Mouse (Mus musculus): ENCODE data around the gene Sgta. TPM values are rescaled to one million over a fixed set of nuclear protein-coding genes. Genes with fewer than 3 reads are reported as not detected.

Gene Sgta
- polyA plus RNA-seq, 1 experiment, result 228 TPM

DNA sequence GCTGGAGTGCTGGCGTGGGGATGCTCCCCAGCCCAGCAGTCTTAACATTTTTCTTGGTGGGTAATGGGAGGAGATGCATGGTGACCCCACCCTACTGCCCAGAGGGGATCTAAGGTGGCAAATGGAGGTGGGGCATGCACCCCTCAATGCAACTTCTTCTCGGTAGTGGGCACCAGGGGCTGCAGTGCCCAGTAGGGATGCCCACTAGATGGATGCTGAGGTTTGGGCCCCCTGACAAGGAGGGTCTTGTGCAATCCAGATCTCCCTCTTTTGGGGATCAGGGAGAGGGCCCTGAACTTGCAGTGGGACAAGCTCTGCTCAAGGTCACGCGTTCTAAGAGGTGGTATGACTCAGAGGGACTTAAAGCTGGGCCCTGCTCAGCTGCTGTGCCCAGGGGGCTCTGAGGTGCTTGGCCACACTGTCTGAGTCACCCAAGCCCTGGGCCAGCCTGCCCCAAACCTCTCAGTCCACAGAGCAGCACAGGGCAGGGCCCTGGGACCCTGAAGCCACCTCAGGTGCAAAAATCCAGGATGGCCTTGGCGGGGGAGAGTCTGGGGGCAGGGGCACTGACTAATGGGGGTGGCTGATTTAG lies 35.5 kb downstream of the Sgta start:
- H3K4me3 ChIP-seq (ENCODE audit: insufficient read depth, low read length), result peak overlapping the region; percentile 71
- H3K27ac ChIP-seq (ENCODE audit: insufficient read depth, low read length), result peak overlapping the region; percentile 78; the same call in 1 of the 2 replicates
- H3K4me1 ChIP-seq (ENCODE audit: control insufficient read depth, insufficient read depth, low read length), result peaks cover 6% of the 10 kb centered on the region
- TF ChIP-seq POLR2A (IDR thresholded peaks at IDR 0.05; ENCODE audit: extremely low read depth, insufficient read depth, low read length) (no peak), CTCF (IDR thresholded peaks at IDR 0.05; ENCODE audit: extremely low read depth, insufficient read depth, low read length) (no peak)

DNA sequence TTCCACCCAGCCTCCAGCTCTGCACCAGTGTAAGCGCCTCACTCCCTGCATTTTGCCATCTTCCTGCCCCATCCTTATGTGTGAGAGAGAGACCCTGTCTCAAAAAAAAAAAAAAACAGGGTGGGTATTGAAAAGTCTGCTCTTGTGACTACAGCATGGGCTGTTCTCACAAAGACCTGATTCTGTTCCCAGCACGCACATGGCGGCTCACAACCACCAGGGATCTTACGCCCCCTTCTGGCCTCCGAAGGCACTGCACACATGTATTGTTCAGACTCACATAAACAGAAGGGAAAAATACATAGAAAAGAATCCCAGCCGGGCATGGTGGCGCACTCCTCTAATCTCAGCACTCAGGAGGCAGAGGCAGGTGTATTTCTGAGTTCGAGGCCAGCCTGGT lies 37.2 kb downstream of the Sgta start:
- H3K4me3 ChIP-seq (ENCODE audit: insufficient read depth, low read length), result no peak overlapping the region
- TF ChIP-seq CTCF (IDR thresholded peaks at IDR 0.05; ENCODE audit: extremely low read depth, insufficient read depth, low read length) (peak; percentile 20; the same call in 1 of the 2 replicates), POLR2A (IDR thresholded peaks at IDR 0.05; ENCODE audit: extremely low read depth, insufficient read depth, low read length) (no peak)
- H3K4me1 ChIP-seq (ENCODE audit: control insufficient read depth, insufficient read depth, low read length), result peaks cover 6% of the 10 kb centered on the region
- H3K27ac ChIP-seq (ENCODE audit: insufficient read depth, low read length), result no peak overlapping the region

DNA sequence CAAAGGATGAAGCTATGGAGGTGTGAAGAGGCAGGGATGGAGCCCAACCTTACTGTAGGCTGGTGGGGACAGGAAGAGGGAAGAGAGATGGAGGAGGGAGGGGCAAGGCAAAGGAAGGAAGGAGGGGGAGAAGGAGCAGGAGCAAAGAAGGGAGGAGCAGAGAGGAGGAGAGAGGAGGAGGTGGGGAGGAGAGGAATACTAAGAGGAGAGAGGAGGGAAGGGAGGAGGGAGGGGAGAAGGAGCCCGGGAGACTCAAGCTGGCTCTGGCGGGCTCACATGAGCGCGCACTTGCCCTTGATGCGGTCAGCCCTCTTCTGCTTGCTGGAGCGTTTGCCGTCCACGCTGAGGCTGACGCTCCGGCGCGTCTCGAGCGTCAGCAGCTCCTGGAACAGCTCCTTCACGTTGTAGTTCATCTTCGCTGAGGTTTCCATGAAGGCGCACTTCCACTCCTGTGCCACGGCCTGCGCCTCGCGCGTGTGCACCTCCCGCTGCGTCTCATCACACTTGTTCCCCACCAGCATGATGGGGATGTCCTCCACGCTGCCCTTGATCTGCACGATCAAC lies 38.4 kb downstream of the Sgta start:
- H3K4me3 ChIP-seq (ENCODE audit: insufficient read depth, low read length), result peak overlapping the region; percentile 14; the same call in 1 of the 2 replicates
- no peak for TF ChIP-seq CTCF (IDR thresholded peaks at IDR 0.05; ENCODE audit: extremely low read depth, insufficient read depth, low read length)
- peak; percentile 42; the same call in 1 of the 2 replicates for TF ChIP-seq POLR2A (IDR thresholded peaks at IDR 0.05; ENCODE audit: extremely low read depth, insufficient read depth, low read length)
- 0 out of 2 replicates have a peak overlapping the region, but pooled peaks have one; percentile 36 for H3K27ac ChIP-seq (ENCODE audit: insufficient read depth, low read length)
- peaks cover 3% of the 10 kb centered on the region; the same call in 1 of the 2 replicates for H3K4me1 ChIP-seq (ENCODE audit: control insufficient read depth, insufficient read depth, low read length)

DNA sequence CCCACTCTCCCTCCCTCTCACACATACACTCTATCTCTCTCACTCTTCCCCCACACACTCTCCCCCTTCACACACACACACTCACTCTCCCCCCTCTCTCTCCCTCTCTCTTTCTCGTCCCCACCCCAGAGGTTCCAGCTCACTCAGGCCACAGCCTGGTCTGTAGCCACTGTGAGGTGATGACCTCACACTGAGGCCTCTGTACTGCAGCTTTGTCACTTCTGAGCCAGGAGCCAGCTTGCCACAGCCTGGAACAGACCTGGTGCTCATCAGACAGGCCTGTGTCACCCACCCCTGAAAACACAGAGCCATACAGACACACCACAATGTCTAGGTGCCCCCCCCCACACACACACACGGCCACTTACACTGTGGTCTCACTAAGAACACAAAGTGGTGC lies 39.8 kb downstream of the Sgta start:
- Histone ChIP-seq H3K4me3 (ENCODE audit: insufficient read depth, low read length) (no peak overlapping the region), H3K4me1 (ENCODE audit: control insufficient read depth, insufficient read depth, low read length) (peaks cover 3% of the 10 kb centered on the region), H3K27ac (ENCODE audit: insufficient read depth, low read length) (peak overlapping the region; percentile 17; the same call in 1 of the 2 replicates)
- TF ChIP-seq CTCF (IDR thresholded peaks at IDR 0.05; ENCODE audit: extremely low read depth, insufficient read depth, low read length) (no peak), POLR2A (IDR thresholded peaks at IDR 0.05; ENCODE audit: extremely low read depth, insufficient read depth, low read length) (no peak)

DNA sequence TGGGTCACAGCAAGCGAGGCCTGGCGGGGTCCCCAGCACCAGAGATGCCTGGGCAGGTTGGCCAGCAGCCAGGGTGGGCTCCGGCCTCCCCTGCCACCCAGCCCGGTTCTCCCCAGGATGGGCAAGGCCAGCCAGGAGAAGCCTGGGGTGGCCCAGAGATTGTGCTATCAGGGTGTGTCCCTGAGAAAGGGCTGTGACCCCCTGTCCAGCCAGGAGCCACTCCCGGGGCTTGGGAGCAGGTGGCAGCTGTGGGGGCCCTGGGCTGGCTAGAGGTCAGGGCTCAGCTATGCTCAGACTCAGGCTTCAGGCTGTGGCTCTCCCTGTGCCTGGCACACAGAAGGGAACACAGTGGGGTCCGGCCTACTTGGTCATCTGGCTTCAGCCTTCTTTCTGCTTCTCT lies 40.3 kb downstream of the Sgta start:
- 0 out of 2 replicates have a peak overlapping the region, but pooled peaks have one; percentile 17 for H3K27ac ChIP-seq (ENCODE audit: insufficient read depth, low read length)
- TF ChIP-seq POLR2A (IDR thresholded peaks at IDR 0.05; ENCODE audit: extremely low read depth, insufficient read depth, low read length) (no peak), CTCF (IDR thresholded peaks at IDR 0.05; ENCODE audit: extremely low read depth, insufficient read depth, low read length) (no peak)
- peaks cover 3% of the 10 kb centered on the region for H3K4me1 ChIP-seq (ENCODE audit: control insufficient read depth, insufficient read depth, low read length)
- no peak overlapping the region for H3K4me3 ChIP-seq (ENCODE audit: insufficient read depth, low read length)

DNA sequence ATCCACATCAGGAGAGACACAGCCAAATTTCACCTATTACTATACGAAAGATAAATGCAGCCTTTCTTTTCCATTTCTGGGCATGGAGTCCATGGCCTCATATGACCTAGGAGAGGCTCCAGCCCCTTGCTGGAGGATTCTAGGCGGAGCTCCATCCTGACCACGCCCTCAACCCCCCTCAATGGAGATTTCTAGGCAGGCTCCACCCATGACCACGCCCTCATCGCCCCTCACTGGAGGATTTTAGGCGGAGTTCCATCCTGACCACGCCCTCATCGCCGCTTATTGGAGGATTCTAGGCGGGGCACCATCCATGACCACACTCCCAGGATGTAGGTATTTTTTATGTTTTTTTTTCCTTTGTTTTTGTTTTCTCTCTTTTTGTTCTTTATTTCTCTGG lies 41.7 kb downstream of the Sgta start:
- H3K4me3 ChIP-seq (ENCODE audit: insufficient read depth, low read length), result no peak overlapping the region
- H3K27ac ChIP-seq (ENCODE audit: insufficient read depth, low read length), result no peak overlapping the region
- peaks cover 3% of the 10 kb centered on the region for H3K4me1 ChIP-seq (ENCODE audit: control insufficient read depth, insufficient read depth, low read length)
- no peak for TF ChIP-seq CTCF (IDR thresholded peaks at IDR 0.05; ENCODE audit: extremely low read depth, insufficient read depth, low read length)
- no peak for TF ChIP-seq POLR2A (IDR thresholded peaks at IDR 0.05; ENCODE audit: extremely low read depth, insufficient read depth, low read length)

DNA sequence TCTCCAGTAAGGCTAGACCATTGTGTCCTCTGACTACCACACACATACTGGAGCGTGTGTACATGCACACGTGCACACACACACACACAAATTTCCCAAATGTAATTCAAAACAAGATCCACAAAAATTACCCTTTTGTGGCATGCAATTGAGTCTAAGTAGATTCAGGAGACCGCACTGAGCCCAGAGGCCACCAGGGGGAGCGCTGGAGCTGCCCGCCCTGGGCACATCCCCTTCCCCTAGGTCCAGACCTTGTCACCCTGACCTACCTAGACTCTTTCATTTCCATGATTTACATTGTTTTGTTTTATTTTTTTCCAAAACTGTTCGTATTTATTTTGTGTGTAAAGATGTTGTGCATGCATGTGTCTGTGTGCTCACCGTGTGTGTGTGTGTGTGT lies 43.3 kb downstream of the Sgta start:
- TF ChIP-seq POLR2A (IDR thresholded peaks at IDR 0.05; ENCODE audit: extremely low read depth, insufficient read depth, low read length) (no peak), CTCF (IDR thresholded peaks at IDR 0.05; ENCODE audit: extremely low read depth, insufficient read depth, low read length) (peak; percentile 67)
- H3K27ac ChIP-seq (ENCODE audit: insufficient read depth, low read length), result no peak overlapping the region
- H3K4me3 ChIP-seq (ENCODE audit: insufficient read depth, low read length), result no peak overlapping the region
- no peaks in the 10 kb centered on the region; the same call in 1 of the 2 replicates for H3K4me1 ChIP-seq (ENCODE audit: control insufficient read depth, insufficient read depth, low read length)

DNA sequence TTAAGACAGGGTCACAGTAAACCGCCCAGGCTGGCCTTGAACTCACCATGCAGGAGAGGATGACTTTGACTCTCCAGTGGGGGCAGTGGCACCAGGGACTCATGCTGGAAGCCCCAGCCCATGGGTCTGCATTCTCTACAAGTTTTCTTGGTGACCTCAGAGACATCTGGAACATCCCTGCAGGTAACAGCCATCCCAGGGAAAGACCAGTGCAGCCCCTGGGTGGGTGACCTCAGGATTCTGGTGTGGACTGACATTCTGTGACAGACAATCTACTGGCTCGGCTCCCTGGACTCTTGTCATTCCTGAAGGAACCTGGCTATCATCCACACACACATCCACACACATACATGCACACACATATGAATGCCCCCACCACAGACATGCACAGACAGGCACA lies 44.3 kb downstream of the Sgta start:
- Histone ChIP-seq H3K4me3 (ENCODE audit: insufficient read depth, low read length) (no peak overlapping the region), H3K27ac (ENCODE audit: insufficient read depth, low read length) (no peak overlapping the region), H3K4me1 (ENCODE audit: control insufficient read depth, insufficient read depth, low read length) (no peaks in the 10 kb centered on the region; the same call in none of the 2 replicates)
- TF ChIP-seq POLR2A (IDR thresholded peaks at IDR 0.05; ENCODE audit: extremely low read depth, insufficient read depth, low read length), result no peak
- no peak for TF ChIP-seq CTCF (IDR thresholded peaks at IDR 0.05; ENCODE audit: extremely low read depth, insufficient read depth, low read length)

DNA sequence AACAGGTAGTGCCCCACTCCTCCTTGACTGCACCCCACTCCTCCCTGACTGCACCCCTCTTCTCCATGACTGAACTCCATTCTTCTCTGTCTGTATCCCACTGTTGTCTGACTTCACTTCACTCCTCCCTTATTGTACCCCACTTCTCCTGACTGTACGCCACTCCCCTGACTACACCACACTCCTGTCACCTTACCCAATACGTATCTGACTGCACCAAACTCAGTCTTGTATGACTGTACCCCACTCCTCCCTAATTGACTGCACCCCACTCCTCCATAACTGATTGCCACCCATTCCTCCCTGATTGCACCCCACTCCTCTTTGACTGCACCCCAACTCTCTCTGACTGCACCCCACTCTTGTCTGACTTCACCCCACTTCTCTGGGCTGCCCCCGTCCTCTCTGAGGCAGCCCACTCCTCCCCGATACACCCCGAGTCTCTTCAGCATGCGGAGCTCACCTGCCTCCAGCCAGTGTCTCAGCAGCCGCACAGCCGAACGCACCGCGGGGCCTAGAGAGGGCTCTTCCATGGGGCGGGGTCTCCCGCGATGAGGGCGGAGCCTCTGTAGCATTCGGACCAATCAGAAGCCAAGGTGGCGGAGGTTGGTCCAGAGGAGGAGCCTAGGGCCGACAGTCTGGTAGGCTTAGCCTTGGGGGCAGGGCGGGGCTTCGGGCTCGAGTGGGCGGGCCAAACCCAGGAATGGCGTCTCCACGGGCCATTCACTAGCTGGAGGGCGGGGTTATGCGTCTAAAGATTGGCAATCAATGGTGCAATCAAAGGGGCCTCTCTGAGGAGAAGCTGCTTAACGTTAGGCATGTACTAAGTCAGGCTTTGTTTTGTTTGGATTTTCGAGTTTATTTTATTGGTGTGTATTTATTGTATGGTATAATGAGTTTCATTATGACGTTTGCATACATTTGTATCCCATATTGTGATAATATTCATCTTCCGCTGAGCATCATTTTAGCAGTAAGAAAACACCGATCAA lies 45.3 kb downstream of the Sgta start, which contains the start of gene Gng7:
Gene Gng7, minus strand, starts transcription at position 553 of the 992 bp plus-strand sequence.
- TF ChIP-seq CTCF (IDR thresholded peaks at IDR 0.05; ENCODE audit: extremely low read depth, insufficient read depth, low read length) (no peak), POLR2A (IDR thresholded peaks at IDR 0.05; ENCODE audit: extremely low read depth, insufficient read depth, low read length) (peak; percentile 80)
- H3K4me1 ChIP-seq (ENCODE audit: control insufficient read depth, insufficient read depth, low read length), result peaks cover 3% of the 10 kb centered on the region
- peak within 1 kb of the TSS; percentile 49 for H3K4me3 ChIP-seq (ENCODE audit: insufficient read depth, low read length)
- H3K27ac ChIP-seq (ENCODE audit: insufficient read depth, low read length), result no peak within 1 kb of the TSS
